Mouse (Mus musculus) stomach, postnatal 0 days (tissue): ENCODE results near the gene Osbpl6.

Experiments used
- CTCF ChIP-seq: IDR thresholded peaks from 2 replicates; pipeline ENCODE4 v1.5.1; 2016; ENCODE audit warnings: antibody characterized with exemption, low read depth, mild to moderate bottlenecking, moderate library complexity
- EP300 ChIP-seq: optimal IDR thresholded peaks from 2 replicates; pipeline ENCODE3; 2016; ENCODE audit warnings: antibody characterized with exemption

GRCm38 (mm10) chr2:76566933-76567551 is 160.7 kb downstream of the Osbpl6 start:
- TF ChIP-seq CTCF, result no peak
- TF ChIP-seq EP300, result no peak
